Mouse (Mus musculus): ENCODE data around the gene Tmem44. TPM values are rescaled to one million over a fixed set of nuclear protein-coding genes. Genes with fewer than 3 reads are reported as not detected.

Tmem44 gene
- not detected for total RNA-seq (2023)

DNA sequence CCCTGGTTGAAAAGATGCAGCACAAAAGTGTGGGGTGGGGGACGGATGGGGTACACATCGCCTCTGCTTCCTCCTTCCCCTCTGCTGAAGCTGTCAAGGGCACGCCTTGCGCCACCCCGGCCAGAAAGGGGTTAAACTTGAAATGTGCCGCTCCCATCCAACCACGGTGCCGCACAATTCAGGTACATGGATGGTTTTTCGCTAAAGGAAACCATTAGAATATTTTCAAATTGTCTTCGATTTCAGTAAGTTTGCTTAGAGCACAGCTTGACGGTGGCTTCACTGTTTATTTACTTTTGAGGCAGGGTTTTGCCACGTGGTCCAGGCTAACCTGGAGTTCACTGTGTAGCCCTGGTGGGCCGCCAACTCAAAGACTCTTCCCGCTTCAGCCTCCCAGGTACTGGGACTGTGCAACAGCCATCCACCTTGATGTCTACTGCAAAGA lies at the start of gene Tmem44:
Gene Tmem44 (minus strand): TSS at position 95 of the 445 bp plus-strand sequence.

DNA sequence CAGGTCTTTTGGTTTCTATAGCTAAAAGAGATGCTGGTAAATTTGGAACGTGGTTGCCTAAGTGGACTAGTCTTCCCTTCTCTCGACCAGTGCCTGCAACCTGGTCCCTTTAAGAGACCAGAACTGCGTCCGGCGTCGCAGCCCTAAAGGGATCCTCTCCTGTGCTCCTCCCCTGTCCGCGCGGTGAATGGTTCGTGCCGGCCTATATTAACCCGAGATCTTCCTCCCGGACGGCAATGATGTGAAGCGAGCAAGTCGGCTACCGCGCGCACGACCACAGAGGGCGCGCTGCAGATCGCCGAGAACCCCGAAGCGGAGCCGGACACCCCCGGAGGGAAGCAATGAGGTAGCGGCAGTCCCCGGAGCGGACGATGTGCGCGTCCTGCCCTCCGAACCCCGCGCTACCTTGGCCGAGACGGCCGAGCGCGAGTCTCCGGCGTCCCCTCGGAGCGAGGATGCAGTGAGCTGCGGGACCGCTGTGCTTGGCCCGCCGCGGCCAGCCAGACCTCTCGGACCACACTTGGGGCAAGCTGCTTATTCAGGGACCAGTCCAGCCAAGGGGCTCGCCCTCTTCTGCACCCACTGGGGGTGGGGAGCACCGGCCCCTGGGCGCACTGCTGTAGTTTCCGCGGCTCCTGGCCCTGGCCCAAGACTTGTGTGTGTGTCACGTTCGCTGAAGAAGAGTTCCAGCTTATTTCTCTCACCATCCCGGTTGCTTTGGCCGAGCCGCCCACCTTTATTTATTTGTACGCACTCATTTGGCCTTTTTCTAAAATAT lies 49.0 kb upstream of the Tmem44 start, which contains the start of gene Fam43a:
Gene Fam43a (plus strand): TSS at position 233 of the 778 bp plus-strand sequence.

GRCm38 (mm10) chr16:30587494-30588327 lies 37.1 kb upstream of the Tmem44 start, which contains the start of gene Lsg1:
Gene Lsg1 (minus strand): TSS chr16:30587592.

Other genes starting within 250 kb of the Tmem44 start
- gene Gp5, start 240.1 kb downstream of the Tmem44 start, total RNA-seq (2023) = 1 to 10 TPM; 1.1 to 1.4 TPM
- 10 to 100 TPM; 75.0 to 77.6 TPM for gene Atp13a3, start 144.9 kb downstream of the Tmem44 start, total RNA-seq (2023)
- gene Lsg1, start 36.8 kb upstream of the Tmem44 start, total RNA-seq (2023) = 10 to 100 TPM; 20.2 to 27.6 TPM
- gene Fam43a, start 48.9 kb upstream of the Tmem44 start, total RNA-seq (2023) = 10 to 100 TPM; 19.1 to 27.8 TPM

Data from neutrophil, adult 83 days (primary cell).